Mouse (Mus musculus) ovary, adult 18-20 months (tissue): ENCODE results near the gene Slc50a1.
A peak's percentile ranks its signal among the peaks of the same experiment; 100 is the strongest.

Experiments used
- DNase-seq: peaks from one replicate; pipeline ENCODE4 v3.0.0; 2022; ENCODE audit warnings: low spot score, mixed read lengths

Gene Slc50a1

DNA sequence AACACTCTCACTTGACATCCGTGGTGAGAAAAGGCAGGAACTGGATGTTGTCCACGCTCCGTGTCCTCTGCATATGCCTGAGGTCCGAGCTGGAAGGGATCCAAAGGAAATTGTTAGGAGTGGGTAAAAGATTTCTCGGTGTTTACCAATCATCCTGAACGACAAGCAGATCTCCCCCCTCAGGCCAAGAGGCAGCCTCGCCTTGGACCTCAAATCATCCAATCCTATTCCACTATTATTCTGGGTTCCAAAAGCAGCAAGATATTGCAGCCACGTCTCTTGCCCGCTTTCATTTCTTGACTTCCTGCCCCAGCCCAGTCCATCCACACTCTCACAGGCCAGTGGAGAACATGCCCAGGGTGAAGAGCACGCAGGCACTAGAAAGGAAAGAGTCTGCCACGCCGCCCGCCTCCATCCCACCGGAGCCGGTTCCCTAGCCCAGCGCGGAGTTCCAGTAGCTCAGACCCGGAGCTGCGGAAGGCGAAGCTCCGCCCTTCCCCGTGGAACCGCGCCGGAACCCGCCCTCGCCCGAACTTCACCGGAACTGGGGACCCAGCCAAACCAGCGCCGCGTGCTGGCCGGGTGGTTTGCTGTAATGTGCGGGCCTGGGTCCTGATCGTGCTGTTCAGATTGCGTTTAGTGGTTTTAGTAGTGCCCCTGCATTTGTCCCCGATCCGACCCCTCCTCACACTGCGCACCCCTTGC, at the start of gene Slc50a1:
TSS of gene Slc50a1 (minus strand) at position 520 of the 705 bp plus-strand sequence.
- DNase-seq = peak; percentile 75

DNA sequence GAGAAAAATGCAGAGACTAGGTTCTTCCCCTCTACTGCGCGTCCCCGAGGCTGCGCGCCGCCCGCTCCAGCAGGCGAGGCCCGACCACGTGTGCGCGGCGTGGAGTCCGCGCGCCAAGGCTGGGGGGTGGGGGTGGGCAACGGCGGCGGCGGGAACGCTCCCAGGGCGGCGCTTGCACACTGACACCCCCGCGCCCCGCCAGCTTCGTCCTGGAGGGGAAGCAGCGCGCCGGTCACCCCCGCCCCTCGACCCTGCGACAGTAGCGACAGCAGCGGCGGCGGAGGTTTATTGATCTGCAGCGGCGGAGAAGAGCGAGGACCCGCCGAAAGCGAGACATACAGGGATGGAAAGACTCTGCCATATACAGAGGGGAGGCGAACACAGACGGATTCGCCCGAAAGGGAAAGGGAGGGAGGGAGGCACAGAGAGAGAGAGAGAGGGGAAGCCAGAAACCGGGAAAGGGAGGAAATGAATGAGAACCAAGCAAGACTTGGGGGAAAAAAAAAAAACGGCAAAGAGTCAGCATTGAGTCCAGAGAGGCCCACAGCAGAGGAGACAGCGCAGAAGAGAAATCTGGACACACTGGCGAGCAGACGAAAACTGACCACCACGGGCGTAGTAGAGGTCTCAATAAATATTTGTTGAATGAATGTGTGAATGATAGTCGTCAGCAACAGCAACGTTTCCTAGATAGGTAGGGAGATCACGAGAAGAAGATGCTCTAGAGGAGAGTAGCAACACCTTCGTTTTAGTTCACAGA, 49.4 kb upstream of the Slc50a1 start:
- no peak for DNase-seq

DNA sequence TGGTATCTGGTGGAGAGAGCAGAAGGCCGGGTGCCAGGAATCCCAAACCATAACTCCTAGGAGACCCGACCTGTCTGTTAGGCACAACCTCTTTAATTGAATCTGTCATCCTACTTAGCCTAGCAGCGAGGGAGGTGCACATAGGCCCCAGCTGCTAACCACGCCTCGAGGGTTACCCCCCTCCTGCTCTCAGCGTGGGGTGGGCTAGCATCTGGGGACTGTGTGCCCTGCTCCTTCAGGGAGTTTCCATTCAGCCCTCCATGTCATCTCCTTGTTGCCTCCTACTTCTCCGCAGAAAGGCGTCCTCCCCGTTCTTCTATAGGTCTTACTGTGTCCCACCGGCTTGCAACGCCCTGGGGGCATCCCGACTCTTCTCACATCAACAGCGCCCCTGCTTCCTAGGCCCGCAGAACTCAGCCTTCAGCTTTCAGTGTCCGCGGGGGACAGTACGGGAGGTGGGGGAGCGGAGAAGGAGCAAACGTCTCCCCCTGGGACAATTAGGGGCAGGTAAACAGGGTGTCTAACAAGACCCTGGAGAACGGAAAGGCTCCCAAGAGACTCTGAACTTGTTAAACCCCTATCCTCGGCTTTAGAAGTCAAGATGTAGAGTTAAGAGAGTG, 48.7 kb upstream of the Slc50a1 start:
- DNase-seq = no peak

DNA sequence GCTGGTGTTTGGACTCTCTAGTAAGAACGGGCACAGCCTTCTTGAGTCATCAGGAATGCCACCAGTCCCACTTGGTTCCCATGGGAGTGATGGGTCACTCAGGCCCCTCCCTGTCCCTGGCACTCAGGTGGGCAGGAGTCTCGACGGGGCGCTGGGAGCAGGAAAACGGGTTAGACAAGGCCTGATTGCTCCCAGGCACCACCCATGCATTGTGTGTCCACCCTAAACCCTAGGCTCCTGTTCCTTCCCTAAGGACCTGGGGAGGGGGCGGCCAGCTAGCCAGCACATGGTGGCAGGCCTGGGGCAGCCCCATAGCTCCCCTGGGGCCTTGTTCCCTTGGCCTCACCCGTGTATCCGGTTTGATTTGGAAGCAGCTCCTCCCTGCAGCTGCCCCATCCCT, 47.9 kb upstream of the Slc50a1 start:
- DNase-seq = no peak

DNA sequence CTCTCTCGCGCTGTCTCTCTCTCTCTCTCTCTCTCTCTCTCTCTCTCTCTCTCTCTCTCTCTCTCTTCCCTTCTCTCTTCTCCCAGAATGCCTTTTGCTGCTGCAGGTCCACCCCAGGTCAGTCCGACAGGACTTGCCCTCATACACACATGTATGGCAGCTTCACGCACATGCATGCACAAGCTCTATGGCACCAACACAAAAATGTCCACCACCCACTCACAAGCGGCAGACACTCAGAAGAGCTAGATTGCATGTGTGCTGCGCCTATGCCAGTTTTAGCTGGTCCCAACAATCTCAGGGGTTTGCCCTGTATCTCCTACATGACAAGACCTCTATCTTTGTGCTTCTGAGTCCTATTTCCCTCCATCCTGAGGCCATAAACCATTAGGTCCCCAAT, 46.9 kb upstream of the Slc50a1 start:
- no peak for DNase-seq

DNA sequence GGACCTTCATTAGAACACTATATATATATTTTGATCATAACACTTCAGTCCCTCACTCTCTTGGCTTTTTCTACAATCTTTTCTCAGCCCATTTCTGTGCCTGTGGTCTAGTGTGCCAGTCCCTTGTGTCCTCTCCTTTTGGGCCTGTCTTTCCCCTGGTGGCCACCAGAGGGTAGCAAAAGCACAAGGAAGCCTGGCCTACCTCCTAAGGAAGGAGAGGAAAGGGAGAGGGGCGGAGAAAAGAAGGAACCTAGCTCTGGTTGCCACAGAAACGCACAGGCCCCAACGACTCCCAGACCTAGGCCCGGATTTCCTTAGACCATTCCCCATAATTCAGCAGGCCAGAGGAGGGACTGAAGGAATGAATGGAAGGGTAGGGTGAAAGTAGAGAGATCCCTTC, 46.5 kb upstream of the Slc50a1 start:
- DNase-seq = peak; percentile 71

DNA sequence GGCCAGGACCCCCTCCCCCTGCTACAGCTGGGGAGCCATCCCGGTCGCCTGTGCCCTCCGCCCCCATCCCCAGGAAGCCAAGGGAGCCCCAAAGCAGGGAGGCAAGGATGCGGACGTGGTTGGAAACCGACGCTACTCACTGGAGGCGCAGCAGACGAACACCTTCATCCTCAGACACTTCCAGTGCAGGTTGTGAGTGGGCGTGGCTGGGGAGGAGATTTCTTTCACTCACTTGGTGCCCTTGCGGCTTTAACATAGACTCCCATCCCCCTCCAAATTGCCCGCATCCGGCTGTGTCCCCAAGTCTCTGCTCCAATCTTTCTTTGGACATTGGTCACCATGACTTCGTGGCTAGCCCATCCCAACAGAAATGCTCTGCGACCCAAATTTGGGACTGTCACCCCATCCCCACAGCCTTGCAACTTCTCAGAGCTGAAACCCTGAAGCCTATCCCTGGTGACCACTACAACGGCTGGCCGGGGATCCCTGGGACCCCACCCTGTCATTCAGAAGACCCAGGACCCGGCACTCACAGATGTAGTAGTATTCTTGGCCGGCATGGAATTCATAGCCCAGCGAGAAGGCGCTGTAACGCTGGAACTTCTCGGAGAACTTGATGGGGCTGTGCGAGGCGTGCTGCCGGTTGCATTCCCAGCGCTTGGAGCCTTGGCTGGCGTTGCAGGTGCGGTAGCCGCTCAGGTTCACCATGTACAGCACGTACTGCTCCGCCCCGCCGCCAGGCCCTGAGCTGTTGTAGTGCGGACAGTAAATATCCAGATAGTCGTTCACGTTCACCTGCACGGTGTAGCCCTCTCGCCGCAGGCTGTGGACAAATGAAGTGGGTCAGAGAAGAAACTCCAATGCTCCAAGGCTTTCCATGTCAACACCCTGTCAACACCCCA, 45.8 kb upstream of the Slc50a1 start:
- no peak for DNase-seq

DNA sequence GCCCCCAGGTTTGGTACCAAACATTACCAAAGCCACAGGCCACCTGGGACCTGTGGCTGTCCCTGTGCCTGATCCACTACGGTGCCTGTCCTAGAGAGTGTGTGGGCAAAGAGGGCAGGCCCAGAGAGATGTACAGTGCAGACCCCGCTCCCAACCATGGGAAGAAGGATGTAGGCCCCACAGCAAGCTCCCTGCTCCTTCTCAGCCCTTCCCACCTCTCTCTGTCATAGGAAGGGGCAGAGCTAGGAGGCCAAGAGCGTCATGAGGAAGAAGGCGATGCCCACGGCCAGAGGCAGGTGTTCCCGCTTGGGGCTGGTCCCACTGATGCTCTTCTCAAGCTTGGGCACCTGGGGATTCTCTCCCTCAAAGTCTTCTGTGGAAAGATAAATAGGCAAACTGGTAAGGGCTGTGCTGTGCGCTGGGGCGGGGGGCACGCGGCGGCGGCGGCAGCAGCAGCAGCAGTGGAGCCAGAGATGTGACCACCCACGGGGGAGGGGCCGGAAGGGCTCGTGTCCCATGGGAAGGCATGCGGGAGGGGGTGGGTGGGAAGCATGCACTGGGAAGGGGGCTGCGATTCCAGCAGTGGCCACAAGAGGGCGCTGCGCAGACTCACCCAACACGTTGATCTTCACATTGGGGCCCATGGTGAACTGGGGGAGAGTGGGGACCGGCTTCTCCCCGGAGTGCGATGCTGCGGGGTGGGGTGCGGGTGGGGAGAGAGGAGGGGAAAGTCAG, 45.0 kb upstream of the Slc50a1 start:
- DNase-seq = no peak

DNA sequence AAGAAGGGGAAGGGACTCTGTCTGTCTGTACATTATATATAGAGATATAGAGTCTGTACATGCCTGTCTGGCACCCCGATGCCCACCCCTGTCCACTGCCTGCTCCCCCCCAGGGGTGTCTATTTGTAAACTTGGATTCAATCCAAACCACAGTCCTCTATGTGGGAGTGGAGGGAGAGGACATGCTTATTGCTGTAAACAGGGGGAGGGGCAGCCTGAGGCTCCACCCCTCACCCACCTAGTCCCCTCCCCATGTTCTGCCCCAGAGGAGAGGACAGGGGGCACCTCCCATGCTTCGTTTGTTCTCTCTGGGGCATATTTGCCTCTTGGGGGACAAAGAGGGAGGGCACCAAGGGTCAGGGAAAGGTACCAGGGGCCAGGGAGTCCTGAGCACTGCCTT, 44.4 kb upstream of the Slc50a1 start:
- no peak for DNase-seq

DNA sequence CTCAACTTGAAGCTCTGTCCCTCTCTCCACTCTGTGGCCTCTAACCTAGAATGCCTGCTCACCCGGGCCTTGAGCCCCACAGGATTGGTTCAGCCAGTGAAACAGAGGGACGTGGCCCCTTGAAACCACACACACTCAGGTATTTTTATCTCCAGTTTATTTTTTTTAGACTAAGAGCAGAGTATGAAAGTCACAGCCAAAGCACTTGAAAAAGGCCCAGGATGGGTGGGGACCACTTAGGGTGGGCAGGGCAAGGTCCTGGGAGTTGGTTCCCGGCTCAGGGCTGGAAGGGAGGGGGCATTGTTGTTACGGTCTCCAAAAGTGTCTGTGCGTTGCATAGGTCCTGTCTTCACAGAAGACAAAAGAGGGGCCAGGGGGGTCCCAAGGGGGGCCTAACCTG, 44.0 kb upstream of the Slc50a1 start:
- DNase-seq = no peak

DNA sequence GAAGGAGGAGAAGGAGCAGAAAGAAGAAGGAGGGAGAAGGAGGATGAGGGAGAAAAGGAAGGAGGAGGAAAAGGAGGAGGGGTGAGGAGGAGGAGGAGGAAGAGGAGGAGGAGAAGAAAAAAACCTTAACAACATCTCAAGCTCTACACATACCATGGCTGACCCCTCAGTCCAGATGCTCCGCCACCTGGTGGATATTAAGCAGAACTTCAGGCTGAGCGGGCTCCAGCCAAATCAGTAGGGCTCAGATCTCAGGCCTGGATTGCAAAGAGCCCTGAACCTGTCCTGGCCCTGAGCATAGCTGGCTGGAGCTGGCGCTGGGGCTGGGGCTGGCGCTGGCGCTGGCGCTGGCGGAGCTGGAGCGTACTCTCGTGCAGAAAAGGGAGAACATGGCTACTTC, 37.7 kb upstream of the Slc50a1 start:
- DNase-seq = peak; percentile 51

DNA sequence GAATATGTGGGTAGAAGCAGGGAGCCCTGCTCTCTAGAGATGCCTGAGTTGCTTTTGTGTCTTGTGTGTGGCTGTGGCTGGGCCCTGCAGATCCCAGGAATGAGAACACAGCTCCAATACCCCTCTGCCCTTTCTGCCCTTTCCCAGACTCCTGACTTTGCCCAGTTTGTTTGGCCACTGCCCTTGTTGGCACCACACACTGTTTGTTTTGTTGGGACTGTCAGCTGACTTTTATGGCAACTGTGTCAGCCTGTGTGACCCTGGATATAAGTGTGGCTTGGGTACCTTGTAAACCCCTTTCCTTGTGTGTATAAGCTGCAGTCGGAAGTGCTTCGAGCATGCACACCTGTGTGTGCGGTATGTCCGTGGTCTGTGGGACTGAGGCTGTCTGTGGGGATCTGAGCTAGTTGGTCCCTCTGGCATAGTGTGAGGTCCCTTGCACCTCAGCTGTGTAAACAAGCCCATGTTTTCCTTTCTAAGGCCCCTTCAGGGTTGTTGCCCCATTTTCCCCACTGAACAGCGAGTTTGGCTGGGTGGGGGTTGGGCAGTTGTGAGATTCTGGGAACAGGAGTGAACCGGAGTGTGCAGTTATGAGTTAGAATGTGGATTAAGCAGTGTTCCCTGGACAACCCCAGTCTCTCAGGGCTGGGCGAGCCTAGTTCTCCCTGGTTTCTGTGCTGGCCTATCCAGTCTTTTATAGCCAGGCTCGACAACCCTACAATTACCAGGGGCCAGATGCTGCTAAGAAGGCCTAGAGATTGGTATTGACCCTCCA, 35.4 kb upstream of the Slc50a1 start:
- no peak for DNase-seq

DNA sequence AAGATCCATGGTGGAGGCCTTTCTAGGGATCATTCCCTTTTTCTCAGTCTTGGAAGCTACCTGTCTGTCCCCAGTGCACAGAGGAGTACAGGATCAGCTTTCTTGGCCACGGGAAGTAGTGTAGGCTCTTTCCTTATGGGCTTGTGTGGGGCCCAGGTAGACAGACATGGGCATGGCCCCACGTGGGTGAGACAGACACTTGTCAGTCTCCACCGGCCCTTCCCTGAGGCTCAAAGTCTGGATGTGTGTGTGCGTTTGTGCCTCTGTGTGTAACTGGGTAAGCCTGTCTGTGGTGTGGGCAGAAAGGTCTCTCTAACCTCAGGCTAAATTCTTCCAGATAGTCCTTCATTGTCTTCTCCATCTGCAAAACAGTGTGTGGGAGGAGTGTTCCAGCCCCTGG, 34.7 kb upstream of the Slc50a1 start:
- no peak for DNase-seq

DNA sequence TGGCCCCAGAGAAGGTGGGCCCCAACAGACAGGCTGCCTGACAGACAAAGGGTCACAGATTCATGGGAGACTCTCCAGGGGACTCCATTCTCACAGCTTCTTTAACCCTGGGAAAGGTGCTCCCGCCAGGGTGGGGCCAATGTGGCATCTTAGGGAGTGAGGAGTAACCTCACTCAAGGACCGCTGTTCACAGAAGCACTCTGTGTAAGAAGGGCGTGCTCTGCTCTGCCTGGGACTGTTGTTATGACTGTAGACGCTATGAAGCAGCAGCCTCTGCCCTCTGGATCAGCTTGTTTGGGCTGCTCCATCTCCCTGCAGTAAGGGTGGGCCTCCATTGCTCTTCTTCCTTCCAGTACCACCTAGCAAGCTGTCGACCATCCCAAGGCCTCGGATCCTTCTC, 34.1 kb upstream of the Slc50a1 start:
- DNase-seq = no peak

DNA sequence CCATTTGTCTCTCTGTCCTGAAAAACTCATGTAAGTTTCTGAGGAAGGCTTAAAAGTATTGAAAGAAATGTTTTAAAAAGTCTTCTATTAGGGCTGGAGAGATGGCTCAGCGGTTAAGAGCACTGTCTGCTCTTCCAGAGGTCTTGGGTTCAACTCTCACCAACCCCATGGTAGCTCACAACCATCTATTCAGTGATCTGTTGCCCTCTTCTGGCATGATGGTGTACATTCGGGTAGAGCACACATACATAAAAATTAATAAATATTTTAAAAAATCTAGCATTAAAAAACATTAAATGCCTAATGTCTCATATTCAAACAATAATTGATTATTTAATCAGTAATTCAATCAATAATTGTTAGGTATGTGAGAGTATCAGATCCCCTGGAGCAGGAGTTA, 30.1 kb upstream of the Slc50a1 start:
- DNase-seq = no peak

DNA sequence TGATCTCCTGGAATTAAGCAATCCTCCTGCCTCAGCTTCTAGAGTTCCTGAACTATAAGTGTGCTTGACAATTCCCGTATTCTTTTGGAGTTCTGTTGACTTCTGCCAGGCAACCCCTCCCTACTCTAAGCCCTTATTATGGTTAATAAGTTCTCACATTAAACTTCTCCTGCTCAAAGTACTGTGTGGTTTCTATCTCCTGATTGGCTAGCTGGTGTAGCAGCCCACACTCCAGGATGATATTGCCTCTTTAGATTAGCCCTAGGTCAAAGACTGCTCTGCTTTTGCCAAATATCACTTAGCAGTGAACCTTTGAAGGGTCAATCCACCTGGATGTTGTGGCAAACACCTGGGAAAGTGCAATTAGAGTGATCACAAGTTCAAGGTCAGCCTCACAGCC, 29.7 kb upstream of the Slc50a1 start:
- DNase-seq = no peak

DNA sequence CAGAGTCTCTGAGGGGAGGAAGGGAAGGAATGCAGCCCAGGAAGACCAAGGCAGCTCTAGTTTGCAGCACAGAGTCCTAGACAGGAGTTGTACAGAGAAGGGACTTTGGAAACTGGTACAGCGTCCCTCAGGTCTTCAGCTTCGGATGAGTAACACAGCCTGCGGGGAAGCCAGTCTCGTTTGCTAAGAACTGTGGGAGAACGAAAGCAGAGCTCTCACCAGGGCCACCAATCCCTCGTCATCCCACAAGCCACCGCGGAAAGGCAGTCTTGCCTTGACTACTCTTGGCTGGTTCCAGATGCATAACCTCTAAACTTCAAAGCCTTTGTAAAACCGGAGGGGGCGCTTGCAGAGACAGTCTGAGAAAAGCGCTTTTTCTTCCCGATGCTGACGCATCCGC, 29.1 kb upstream of the Slc50a1 start:
- no peak for DNase-seq

DNA sequence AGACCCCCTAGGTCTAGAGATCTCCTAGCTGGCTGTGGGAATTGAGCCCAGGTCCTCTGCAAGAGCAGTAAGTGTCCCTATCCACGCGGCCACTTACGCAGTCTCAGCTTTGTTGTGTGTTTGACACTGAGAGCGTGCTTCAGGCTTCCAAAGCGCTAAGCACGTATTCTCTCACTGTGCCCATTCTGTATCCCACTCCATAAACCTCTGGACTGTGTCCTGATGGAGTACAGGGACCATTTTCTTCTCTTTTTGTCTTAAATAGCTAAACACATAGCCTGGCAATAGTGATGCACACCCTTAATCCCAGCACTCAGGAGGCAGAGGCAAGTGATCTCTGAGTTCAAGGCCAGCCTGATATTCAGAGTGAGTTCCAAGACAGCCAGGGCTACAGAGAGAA, 28.5 kb upstream of the Slc50a1 start:
- DNase-seq = no peak

DNA sequence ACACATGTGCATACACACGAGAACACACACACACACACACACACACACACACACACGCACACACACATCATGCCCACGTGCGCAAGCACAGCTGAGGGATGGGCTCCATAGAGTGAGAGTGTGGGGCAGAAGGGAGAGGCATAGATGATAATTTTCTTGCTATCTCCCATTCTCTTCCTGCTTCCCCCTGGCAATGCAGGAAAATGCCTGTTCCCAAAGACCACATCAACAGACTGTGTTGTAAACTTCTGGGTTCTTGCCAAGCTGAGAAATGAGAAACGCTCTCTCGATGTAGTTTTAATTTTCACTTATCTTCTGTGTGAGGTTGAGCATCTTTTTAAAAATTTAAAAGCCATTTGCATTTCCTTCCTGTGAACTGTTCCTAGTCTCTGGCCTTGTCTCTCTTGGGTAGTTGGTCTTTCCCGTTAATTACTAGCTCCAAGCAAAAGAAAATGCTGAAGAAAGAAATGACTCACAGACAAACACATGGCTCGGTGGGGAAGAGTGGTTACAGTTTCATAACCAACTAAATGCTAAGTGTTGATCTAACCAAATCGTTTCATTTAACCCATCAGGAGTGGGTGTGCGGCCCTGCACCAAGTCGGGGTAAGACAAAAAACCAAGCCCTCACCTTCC, 26.5 kb upstream of the Slc50a1 start:
- DNase-seq = no peak

DNA sequence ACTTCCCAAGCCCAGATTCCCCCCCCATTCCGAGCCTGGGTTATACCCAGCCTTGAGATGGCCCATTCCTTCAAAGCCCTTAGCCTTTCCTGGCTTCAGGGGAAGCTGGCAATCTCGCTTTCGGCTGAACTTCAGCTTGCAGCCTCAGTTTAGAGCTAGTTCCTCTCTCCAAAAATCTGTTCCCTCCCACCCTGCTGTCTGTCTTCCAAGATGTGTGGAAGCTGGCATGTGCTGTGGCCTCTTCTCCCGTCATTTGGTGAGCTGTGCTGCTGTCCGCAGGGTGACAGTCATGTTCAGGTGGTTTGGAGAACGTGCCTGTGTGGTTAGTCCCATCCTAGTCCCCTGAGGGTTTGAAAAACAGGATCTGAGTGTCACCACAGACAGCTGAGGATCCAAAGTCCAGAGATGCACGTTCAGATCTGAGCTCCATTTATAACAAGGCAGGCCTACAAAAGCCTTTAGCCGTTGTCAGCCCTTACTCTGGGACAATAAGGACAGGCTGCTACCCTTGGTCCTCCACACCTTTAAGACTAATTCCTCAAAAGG, 25.4 kb upstream of the Slc50a1 start:
- DNase-seq = no peak
